In genomic region chr11:95117030-95117429, GRCm38 (mm10) we compare ENCODE assay signal across 9 mouse cellular contexts. TPM values are rescaled to one million over a fixed set of nuclear protein-coding genes. Genes with fewer than 3 reads are reported as not detected.
DNase-seq lines count a peak whose midpoint lies in the region; ATAC-seq and TF ChIP-seq lines count a peak whose summit lies in the region.
"Had no signal": no experiment of that assay in that cellular context is flagged by ENCODE, and none has a peak within 500 bp of the region (broad histone marks: within the 10 kb centered on the region; RNA-seq: fewer than 3 reads in every experiment).

No protein-coding gene starts in this region.

- TF ChIP-seq EP300 in CH12.LX (IDR thresholded peaks at IDR 0.05; ENCODE audit: low read length): no peak

- no peaks in the 10 kb centered on the region for H3K79me2 ChIP-seq in CH12.LX (replicated peaks; ENCODE audit: control insufficient read depth, extremely low read depth, insufficient read depth, poor library complexity, severe bottlenecking)

- ATAC-seq in embryonic facial prominence, embryonic 14.5 days (ENCODE audit: low read depth): peak; percentile 79
- ATAC-seq in heart, embryonic 14.5 days (ENCODE audit: insufficient number of reproducible peaks, insufficient read depth, low FRiP score, low read depth): peak; percentile 45; the same call in 1 of the 2 replicates
- ATAC-seq in liver, embryonic 11.5 days (replicated peaks; ENCODE audit: low FRiP score): no peak
- ATAC-seq in neural tube, embryonic 11.5 days (ENCODE audit: insufficient read depth, low FRiP score, low TSS enrichment): no peak

- peaks cover 48% of the 10 kb centered on the region for H3K27me3 ChIP-seq in CH12.LX (replicated peaks)
- H3K27me3 ChIP-seq in embryonic facial prominence, embryonic 14.5 days (replicated peaks; ENCODE audit: control insufficient read depth, insufficient read depth, low read length): peaks cover 39% of the 10 kb centered on the region
- peaks cover 49% of the 10 kb centered on the region for H3K27me3 ChIP-seq in heart, embryonic 14.5 days (ENCODE audit: control insufficient read depth, insufficient read depth, low read length)
- peaks cover 51% of the 10 kb centered on the region for H3K27me3 ChIP-seq in liver, embryonic 11.5 days (replicated peaks; ENCODE audit: control insufficient read depth, insufficient read depth, low read length)
- H3K27me3 ChIP-seq in neural tube, embryonic 11.5 days (ENCODE audit: control insufficient read depth, insufficient read depth, low read length): peaks cover 43% of the 10 kb centered on the region

- DNase-seq in CH12.LX (ENCODE audit: extremely low read depth): peak; percentile 86
- DNase-seq in adrenal gland, postnatal 25 days: peak; percentile 60
- peak; percentile 91 for DNase-seq in embryonic facial prominence, embryonic 14.5 days (ENCODE audit: low spot score)
- peak; percentile 83 for DNase-seq in kidney, postnatal 14 days
- peak; percentile 59 for DNase-seq in liver, embryonic 11.5 days (ENCODE audit: low spot score)
- DNase-seq in neural tube, embryonic 11.5 days (ENCODE audit: low spot score): peak; percentile 83
- DNase-seq in testis, postnatal 14 days (ENCODE audit: low spot score): peak; percentile 70

- no peaks in the 10 kb centered on the region for H3K36me3 ChIP-seq in CH12.LX (replicated peaks in 1 of 2; ENCODE audit: control insufficient read depth in 1 of 2, insufficient read depth in 1 of 2, low read length in 1 of 2)
- H3K36me3 ChIP-seq in embryonic facial prominence, embryonic 14.5 days (ENCODE audit: control insufficient read depth, insufficient read depth, low read length): no peaks in the 10 kb centered on the region
- no peaks in the 10 kb centered on the region for H3K36me3 ChIP-seq in heart, embryonic 14.5 days (ENCODE audit: control insufficient read depth, insufficient read depth, low read length)
- H3K36me3 ChIP-seq in liver, embryonic 11.5 days (ENCODE audit: control insufficient read depth, insufficient read depth, low read length): no peaks in the 10 kb centered on the region
- no peaks in the 10 kb centered on the region for H3K36me3 ChIP-seq in neural tube, embryonic 11.5 days (ENCODE audit: control insufficient read depth, insufficient read depth, low read length)
- H3K36me3 ChIP-seq: liver, embryonic 15.5 days had no signal

- dilution Hi-C loops in CH12.LX (cut with MboI; ENCODE audit: extremely low pct_ligation_motif_present, extremely low pct_unique_long_range_greater_than_20kb, low sequenced_read_pairs): no loop called here

- no peak for TF ChIP-seq POLR2A in CH12.LX (IDR thresholded peaks at IDR 0.05; ENCODE audit: low read depth, low read length)

- no peaks in the 10 kb centered on the region for H3K9me3 ChIP-seq in CH12.LX (replicated peaks; ENCODE audit: low read length)
- no peaks in the 10 kb centered on the region for H3K9me3 ChIP-seq in embryonic facial prominence, embryonic 14.5 days (ENCODE audit: control insufficient read depth, low read length)
- H3K9me3 ChIP-seq in heart, embryonic 14.5 days (ENCODE audit: control insufficient read depth, low read length): no peaks in the 10 kb centered on the region
- no peaks in the 10 kb centered on the region for H3K9me3 ChIP-seq in liver, embryonic 11.5 days (ENCODE audit: control insufficient read depth, low read length)
- no peaks in the 10 kb centered on the region for H3K9me3 ChIP-seq in neural tube, embryonic 11.5 days (ENCODE audit: control insufficient read depth, low read length)
- H3K9me3 ChIP-seq: liver, embryonic 15.5 days had no signal

- H3K4me2 ChIP-seq in CH12.LX (ENCODE audit: insufficient read depth, low read depth, poor library complexity, severe bottlenecking): no peak overlapping the region
- H3K4me2 ChIP-seq in embryonic facial prominence, embryonic 14.5 days (ENCODE audit: low read depth, low read length): no peak overlapping the region
- H3K4me2 ChIP-seq in heart, embryonic 14.5 days (ENCODE audit: low read length): no peak overlapping the region
- no peak overlapping the region for H3K4me2 ChIP-seq in liver, embryonic 11.5 days
- no peak overlapping the region for H3K4me2 ChIP-seq in neural tube, embryonic 11.5 days (ENCODE audit: low read depth)
- H3K4me2 ChIP-seq: liver, embryonic 15.5 days had no signal

- TF ChIP-seq RAD21 in CH12.LX (IDR thresholded peaks at IDR 0.05; ENCODE audit: low read depth, low read length): no peak; the same call in none of the 2 replicates

- WGBS in embryonic facial prominence, embryonic 14.5 days: 4% methylated on average over 6 of the region's 6 CpGs
- 5% methylated on average over 6 of the region's 6 CpGs for WGBS in heart, embryonic 14.5 days
- 5% methylated on average over 6 of the region's 6 CpGs for WGBS in liver, embryonic 11.5 days
- 2% methylated on average over 6 of the region's 6 CpGs for WGBS in neural tube, embryonic 11.5 days

- H3K4me3 ChIP-seq in CH12.LX (replicated peaks in 1 of 3; ENCODE audit: low read depth in 2 of 3, low read length in 2 of 3, poor library complexity in 1 of 3): no peak overlapping the region
- no peak overlapping the region for H3K4me3 ChIP-seq in embryonic facial prominence, embryonic 14.5 days (ENCODE audit: low read depth, low read length)
- H3K4me3 ChIP-seq in heart, embryonic 14.5 days (ENCODE audit: control insufficient read depth in 1 of 2, insufficient read depth in 1 of 2, low read depth in 1 of 2, low read length in 2 of 2): no peak overlapping the region
- no peak overlapping the region for H3K4me3 ChIP-seq in liver, embryonic 11.5 days (ENCODE audit: low read depth, low read length)
- H3K4me3 ChIP-seq in neural tube, embryonic 11.5 days (ENCODE audit: low read depth, low read length): no peak overlapping the region
- H3K4me3 ChIP-seq: liver, embryonic 15.5 days had no signal

- in situ Hi-C loops in CH12.LX (cut with MboI; ENCODE audit: low pct_ligation_motif_present, low pct_unique_long_range_greater_than_20kb, low sequenced_read_pairs): loop anchor here (10.0 kb wide), 1 partner anchor 408 kb away; no protein-coding TSS in a partner anchor

- no peak overlapping the region for H3K9ac ChIP-seq in CH12.LX (ENCODE audit: insufficient read depth, low read depth)
- no peak overlapping the region for H3K9ac ChIP-seq in embryonic facial prominence, embryonic 14.5 days (ENCODE audit: low read depth, low read length)
- H3K9ac ChIP-seq in heart, embryonic 14.5 days (ENCODE audit: low read length): no peak overlapping the region
- H3K9ac ChIP-seq in liver, embryonic 11.5 days (ENCODE audit: low read depth, low read length): no peak overlapping the region
- no peak overlapping the region for H3K9ac ChIP-seq in neural tube, embryonic 11.5 days (ENCODE audit: low read length)
- H3K9ac ChIP-seq: liver, embryonic 15.5 days had no signal

- H3K27ac ChIP-seq in CH12.LX (ENCODE audit: insufficient read depth, low read depth): no peak overlapping the region
- no peak overlapping the region for H3K27ac ChIP-seq in embryonic facial prominence, embryonic 14.5 days (replicated peaks; ENCODE audit: low read depth, low read length)
- no peak overlapping the region for H3K27ac ChIP-seq in heart, embryonic 14.5 days (replicated peaks in 1 of 2; ENCODE audit: control insufficient read depth in 1 of 2, insufficient read depth in 1 of 2, low read depth in 2 of 2, low read length in 2 of 2)
- H3K27ac ChIP-seq in liver, embryonic 11.5 days (ENCODE audit: low read depth, low read length): no peak overlapping the region
- H3K27ac ChIP-seq in neural tube, embryonic 11.5 days (ENCODE audit: low read depth, low read length): no peak overlapping the region
- H3K27ac ChIP-seq: liver, embryonic 15.5 days had no signal

- H3K4me1 ChIP-seq in CH12.LX (ENCODE audit: control insufficient read depth in 1 of 2, insufficient read depth in 2 of 2): no peaks in the 10 kb centered on the region; a peak in 1 of 4 replicates
- peaks cover 6% of the 10 kb centered on the region; the same call in 1 of the 2 replicates for H3K4me1 ChIP-seq in embryonic facial prominence, embryonic 14.5 days (ENCODE audit: control insufficient read depth, insufficient read depth, low read length)
- H3K4me1 ChIP-seq in heart, embryonic 14.5 days (ENCODE audit: control insufficient read depth in 2 of 2, insufficient read depth in 2 of 2, low read length in 2 of 2): peaks cover 8 to 11% of the 10 kb centered on the region in 2 experiments; a peak in 3 of 4 replicates
- H3K4me1 ChIP-seq in liver, embryonic 11.5 days (replicated peaks; ENCODE audit: control insufficient read depth, insufficient read depth, low read length): peaks cover 4% of the 10 kb centered on the region; the same call in 1 of the 2 replicates
- H3K4me1 ChIP-seq in neural tube, embryonic 11.5 days (ENCODE audit: control insufficient read depth, insufficient read depth, low read length): peaks cover 4% of the 10 kb centered on the region; the same call in 1 of the 2 replicates
- H3K4me1 ChIP-seq: liver, embryonic 15.5 days had no signal

- peak; percentile 98 for TF ChIP-seq CTCF in CH12.LX (conservative IDR thresholded peaks at IDR 0.05 in 1 of 2, IDR thresholded peaks at IDR 0.05 in 1 of 2; ENCODE audit: low read depth in 2 of 2, low read length in 2 of 2)

RNA-seq across cellular contexts. Expression of gene Dlx3, which starts 2.9 kb away (rescaled TPM):
- total RNA-seq in CH12.LX (2012; rRNA removed): 0.21 and 0.55 TPM in 2 replicates
- total RNA-seq in CH12.LX (2014; rRNA removed): 0.08 TPM in 2 replicates
- 0.17 and 0.22 TPM in 2 replicates for polyA plus RNA-seq in CH12.LX (2012; ENCODE audit: insufficient read length, low read depth)
- total RNA-seq in adrenal gland, postnatal 25 days (2021): not detected in 2 replicates
- polyA plus RNA-seq in embryonic facial prominence, embryonic 14.5 days (2014; fragmentation: Nextera tagmentation; extraction: Ambion mirVana): 16.1 and 20.2 TPM in 2 replicates
- polyA plus RNA-seq in heart, embryonic 14.5 days (2014; fragmentation: Nextera tagmentation; extraction: Ambion mirVana): not detected in 2 replicates
- 0.63 and 0.68 TPM in 2 replicates for polyA plus RNA-seq in liver, embryonic 11.5 days (2014; fragmentation: Nextera tagmentation; extraction: Ambion mirVana)
- 1.8 and 2.2 TPM in 2 replicates for polyA plus RNA-seq in neural tube, embryonic 11.5 days (2014; fragmentation: Nextera tagmentation; extraction: Ambion mirVana)

RNA-seq across cellular contexts. Expression of gene Dlx4, which starts 29.0 kb away (rescaled TPM):
- total RNA-seq in CH12.LX (2012; rRNA removed) (0.21 and 0.25 TPM in 2 replicates), CH12.LX (2014; rRNA removed) (not detected in 2 replicates)
- not detected in 2 replicates for polyA plus RNA-seq in CH12.LX (2012; ENCODE audit: insufficient read length, low read depth)
- total RNA-seq in adrenal gland, postnatal 25 days (2021): not detected in 2 replicates
- 3.1 and 3.2 TPM in 2 replicates for polyA plus RNA-seq in embryonic facial prominence, embryonic 14.5 days (2014; fragmentation: Nextera tagmentation; extraction: Ambion mirVana)
- not detected in 2 replicates for polyA plus RNA-seq in heart, embryonic 14.5 days (2014; fragmentation: Nextera tagmentation; extraction: Ambion mirVana)
- 0.19 and 0.40 TPM in 2 replicates for polyA plus RNA-seq in liver, embryonic 11.5 days (2014; fragmentation: Nextera tagmentation; extraction: Ambion mirVana)
- 0.11 TPM in 1 of 2 replicates, not detected in the other for polyA plus RNA-seq in neural tube, embryonic 11.5 days (2014; fragmentation: Nextera tagmentation; extraction: Ambion mirVana)

RNA-seq across cellular contexts. Expression of gene Itga3, which starts 40.4 kb away (rescaled TPM):
- 34.9 and 53.0 TPM in 2 replicates for total RNA-seq in CH12.LX (2012; rRNA removed)
- total RNA-seq in CH12.LX (2014; rRNA removed): 5.5 and 5.8 TPM in 2 replicates
- 8.3 and 9.0 TPM in 2 replicates for polyA plus RNA-seq in CH12.LX (2012; ENCODE audit: insufficient read length, low read depth)
- 36.8 and 40.7 TPM in 2 replicates for total RNA-seq in adrenal gland, postnatal 25 days (2021)
- polyA plus RNA-seq in embryonic facial prominence, embryonic 14.5 days (2014; fragmentation: Nextera tagmentation; extraction: Ambion mirVana): 8.3 and 9.4 TPM in 2 replicates
- polyA plus RNA-seq in heart, embryonic 14.5 days (2014; fragmentation: Nextera tagmentation; extraction: Ambion mirVana): 9.4 TPM in 2 replicates
- polyA plus RNA-seq in liver, embryonic 11.5 days (2014; fragmentation: Nextera tagmentation; extraction: Ambion mirVana): 4.0 and 4.6 TPM in 2 replicates
- 4.9 and 5.2 TPM in 2 replicates for polyA plus RNA-seq in neural tube, embryonic 11.5 days (2014; fragmentation: Nextera tagmentation; extraction: Ambion mirVana)

Comparison
In these comparisons a context has a peak if more than half of its experiments do, and no peak if none do; other contexts are left out.
1. ATAC-seq: peak in embryonic facial prominence, embryonic 14.5 days (single experiment) and heart, embryonic 14.5 days (single experiment); none in liver, embryonic 11.5 days (single experiment) and neural tube, embryonic 11.5 days (single experiment).
2. Peak in every context shown above with its lines, with median percentiles within 50 percentile points of each other: DNase-seq.